Mouse (Mus musculus): ENCODE results near the gene Kcnip1. TPM values are rescaled to one million over a fixed set of nuclear protein-coding genes. Genes with fewer than 3 reads are reported as not detected.

Kcnip1 gene
- polyA plus RNA-seq, 1 experiment from 2014 or later: 0.16 TPM

GRCm38 (mm10) chr11:33749979-33750378 lies 243.0 kb downstream of the Kcnip1 start:
- ATAC-seq (ENCODE audit: insufficient read depth): no peak
- WGBS (ENCODE audit: insufficient replicate concordance): 63% methylated on average over 4 of the region's 4 CpGs
- Histone ChIP-seq H3K27ac (replicated peaks) (no peak overlapping the region), H3K4me3 (replicated peaks) (no peak overlapping the region), H3K9ac (no peak overlapping the region), H3K9me3 (replicated peaks) (no peaks in the 10 kb centered on the region), H3K36me3 (replicated peaks) (no peaks in the 10 kb centered on the region), H3K4me2 (no peak overlapping the region), H3K4me1 (replicated peaks) (no peaks in the 10 kb centered on the region), H3K27me3 (no peaks in the 10 kb centered on the region)

- no peak for ATAC-seq (ENCODE audit: insufficient read depth)
- Histone ChIP-seq H3K27ac (replicated peaks) (no peak overlapping the region), H3K4me2 (no peak overlapping the region), H3K9me3 (replicated peaks) (no peaks in the 10 kb centered on the region), H3K27me3 (no peaks in the 10 kb centered on the region), H3K9ac (no peak overlapping the region), H3K4me3 (replicated peaks) (no peak overlapping the region), H3K36me3 (replicated peaks) (no peaks in the 10 kb centered on the region), H3K4me1 (replicated peaks) (no peaks in the 10 kb centered on the region)
- WGBS (ENCODE audit: insufficient replicate concordance): 81% methylated on average over 12 of the region's 12 CpGs
These were observed 243.5 kb downstream of the Kcnip1 start for GRCm38 (mm10) chr11:33749408-33749807.

- no peak overlapping the region for H3K4me2 ChIP-seq
- no peaks in the 10 kb centered on the region for H3K4me1 ChIP-seq (replicated peaks)
- ATAC-seq (ENCODE audit: insufficient read depth): no peak
- H3K27me3 ChIP-seq: no peaks in the 10 kb centered on the region
- WGBS (ENCODE audit: insufficient replicate concordance): 70% methylated on average over 5 of the region's 5 CpGs
- no peak overlapping the region for H3K4me3 ChIP-seq (replicated peaks)
- no peak overlapping the region for H3K9ac ChIP-seq
- H3K9me3 ChIP-seq (replicated peaks): no peaks in the 10 kb centered on the region
- H3K27ac ChIP-seq (replicated peaks): no peak overlapping the region
- no peaks in the 10 kb centered on the region for H3K36me3 ChIP-seq (replicated peaks)
These were observed 244.2 kb downstream of the Kcnip1 start for GRCm38 (mm10) chr11:33748754-33749153.

GRCm38 (mm10) chr11:33747402-33747955 lies 245.5 kb downstream of the Kcnip1 start:
- H3K27me3 ChIP-seq: no peaks in the 10 kb centered on the region
- no peak overlapping the region for H3K4me2 ChIP-seq
- H3K9ac ChIP-seq: no peak overlapping the region
- H3K4me1 ChIP-seq (replicated peaks): no peaks in the 10 kb centered on the region
- no peaks in the 10 kb centered on the region for H3K36me3 ChIP-seq (replicated peaks)
- ATAC-seq (ENCODE audit: insufficient read depth): no peak
- H3K9me3 ChIP-seq (replicated peaks): no peaks in the 10 kb centered on the region
- 45% methylated on average over 5 of the region's 5 CpGs for WGBS (ENCODE audit: insufficient replicate concordance)
- no peak overlapping the region for H3K4me3 ChIP-seq (replicated peaks)
- no peak overlapping the region for H3K27ac ChIP-seq (replicated peaks)

- no peaks in the 10 kb centered on the region for H3K9me3 ChIP-seq (replicated peaks)
- no peak for ATAC-seq (ENCODE audit: insufficient read depth)
- H3K9ac ChIP-seq: no peak overlapping the region
- 50% methylated on average over 3 of the region's 3 CpGs for WGBS (ENCODE audit: insufficient replicate concordance)
- no peak overlapping the region for H3K4me2 ChIP-seq
- H3K27me3 ChIP-seq: no peaks in the 10 kb centered on the region
- H3K4me1 ChIP-seq (replicated peaks): no peaks in the 10 kb centered on the region
- no peaks in the 10 kb centered on the region for H3K36me3 ChIP-seq (replicated peaks)
- H3K27ac ChIP-seq (replicated peaks): no peak overlapping the region
- H3K4me3 ChIP-seq (replicated peaks): no peak overlapping the region
These were observed 246.6 kb downstream of the Kcnip1 start for GRCm38 (mm10) chr11:33746402-33746801.

- H3K27me3 ChIP-seq: no peaks in the 10 kb centered on the region
- WGBS (ENCODE audit: insufficient replicate concordance): 60% methylated on average over 3 of the region's 3 CpGs
- no peak overlapping the region for H3K4me2 ChIP-seq
- no peaks in the 10 kb centered on the region for H3K9me3 ChIP-seq (replicated peaks)
- H3K27ac ChIP-seq (replicated peaks): no peak overlapping the region
- H3K36me3 ChIP-seq (replicated peaks): no peaks in the 10 kb centered on the region
- no peak overlapping the region for H3K9ac ChIP-seq
- H3K4me3 ChIP-seq (replicated peaks): no peak overlapping the region
- no peak for ATAC-seq (ENCODE audit: insufficient read depth)
- no peaks in the 10 kb centered on the region for H3K4me1 ChIP-seq (replicated peaks)
These were observed 247.1 kb downstream of the Kcnip1 start for GRCm38 (mm10) chr11:33745821-33746329.

- H3K4me3 ChIP-seq (replicated peaks): no peak overlapping the region
- no peak overlapping the region for H3K4me2 ChIP-seq
- H3K4me1 ChIP-seq (replicated peaks): no peaks in the 10 kb centered on the region
- H3K9ac ChIP-seq: no peak overlapping the region
- H3K36me3 ChIP-seq (replicated peaks): no peaks in the 10 kb centered on the region
- H3K9me3 ChIP-seq (replicated peaks): no peaks in the 10 kb centered on the region
- no peaks in the 10 kb centered on the region for H3K27me3 ChIP-seq
- WGBS (ENCODE audit: insufficient replicate concordance): 24% methylated on average over 7 of the region's 7 CpGs
- no peak for ATAC-seq (ENCODE audit: insufficient read depth)
- no peak overlapping the region for H3K27ac ChIP-seq (replicated peaks)
These were observed 248.5 kb downstream of the Kcnip1 start for GRCm38 (mm10) chr11:33744429-33744828.

- no peak overlapping the region for H3K4me2 ChIP-seq
- H3K36me3 ChIP-seq (replicated peaks): no peaks in the 10 kb centered on the region
- ATAC-seq (ENCODE audit: insufficient read depth): no peak
- H3K27ac ChIP-seq (replicated peaks): no peak overlapping the region
- H3K9ac ChIP-seq: no peak overlapping the region
- no peak overlapping the region for H3K4me3 ChIP-seq (replicated peaks)
- H3K9me3 ChIP-seq (replicated peaks): no peaks in the 10 kb centered on the region
- H3K4me1 ChIP-seq (replicated peaks): no peaks in the 10 kb centered on the region
- no peaks in the 10 kb centered on the region for H3K27me3 ChIP-seq
- 51% methylated on average over 3 of the region's 3 CpGs for WGBS (ENCODE audit: insufficient replicate concordance)
These were observed 252.8 kb downstream of the Kcnip1 start for GRCm38 (mm10) chr11:33740187-33740586.

GRCm38 (mm10) chr11:33736426-33736825 lies 256.5 kb downstream of the Kcnip1 start:
- H3K27me3 ChIP-seq: no peaks in the 10 kb centered on the region
- no peak overlapping the region for H3K9ac ChIP-seq
- H3K9me3 ChIP-seq (replicated peaks): no peaks in the 10 kb centered on the region
- no peak for ATAC-seq (ENCODE audit: insufficient read depth)
- H3K4me3 ChIP-seq (replicated peaks): no peak overlapping the region
- WGBS (ENCODE audit: insufficient replicate concordance): 55% methylated on average over 10 of the region's 10 CpGs
- H3K36me3 ChIP-seq (replicated peaks): no peaks in the 10 kb centered on the region
- H3K4me2 ChIP-seq: no peak overlapping the region
- H3K27ac ChIP-seq (replicated peaks): no peak overlapping the region
- H3K4me1 ChIP-seq (replicated peaks): no peaks in the 10 kb centered on the region

GRCm38 (mm10) chr11:33733269-33733668 lies 259.7 kb downstream of the Kcnip1 start:
- no peak overlapping the region for H3K4me2 ChIP-seq
- no peak overlapping the region for H3K9ac ChIP-seq
- H3K9me3 ChIP-seq (replicated peaks): no peaks in the 10 kb centered on the region
- no peak overlapping the region for H3K27ac ChIP-seq (replicated peaks)
- no peaks in the 10 kb centered on the region for H3K36me3 ChIP-seq (replicated peaks)
- ATAC-seq (ENCODE audit: insufficient read depth): no peak
- H3K4me3 ChIP-seq (replicated peaks): no peak overlapping the region
- no peaks in the 10 kb centered on the region for H3K27me3 ChIP-seq
- 4% methylated on average over 3 of the region's 3 CpGs for WGBS (ENCODE audit: insufficient replicate concordance)
- no peaks in the 10 kb centered on the region for H3K4me1 ChIP-seq (replicated peaks)

- H3K4me2 ChIP-seq: no peak overlapping the region
- no peaks in the 10 kb centered on the region for H3K4me1 ChIP-seq (replicated peaks)
- H3K27me3 ChIP-seq: no peaks in the 10 kb centered on the region
- H3K27ac ChIP-seq (replicated peaks): no peak overlapping the region
- 62% methylated on average over 8 of the region's 8 CpGs for WGBS (ENCODE audit: insufficient replicate concordance)
- H3K9ac ChIP-seq: no peak overlapping the region
- H3K4me3 ChIP-seq (replicated peaks): no peak overlapping the region
- H3K9me3 ChIP-seq (replicated peaks): no peaks in the 10 kb centered on the region
- H3K36me3 ChIP-seq (replicated peaks): no peaks in the 10 kb centered on the region
- no peak for ATAC-seq (ENCODE audit: insufficient read depth)
These were observed 260.6 kb downstream of the Kcnip1 start for GRCm38 (mm10) chr11:33732358-33732757.

GRCm38 (mm10) chr11:33721297-33721696 lies 271.7 kb downstream of the Kcnip1 start:
- 21% methylated on average over 7 of the region's 7 CpGs for WGBS (ENCODE audit: insufficient replicate concordance)
- ATAC-seq (ENCODE audit: insufficient read depth): no peak

More at GRCm38 (mm10) chr11:33721297-33721696, 271.7 kb downstream of the Kcnip1 start:
- Histone ChIP-seq H3K27me3 (no peaks in the 10 kb centered on the region), H3K9me3 (replicated peaks) (no peaks in the 10 kb centered on the region), H3K4me3 (replicated peaks) (no peak overlapping the region), H3K36me3 (replicated peaks) (no peaks in the 10 kb centered on the region), H3K27ac (replicated peaks) (no peak overlapping the region), H3K4me1 (replicated peaks) (no peaks in the 10 kb centered on the region), H3K4me2 (no peak overlapping the region), H3K9ac (no peak overlapping the region)

All from liver, embryonic 15.5 days (tissue).